Mouse (Mus musculus): ENCODE results near the gene Polm.
A peak's percentile ranks its signal among the peaks of the same experiment; 100 is the strongest.

Polm gene

GRCm38 (mm10) chr11:5837251-5838246 is at the start of gene Polm:
Gene Polm (minus strand): TSS chr11:5838016.
- peak; percentile 98 for DNase-seq (ENCODE audit: low read depth, low spot score)

- DNase-seq (ENCODE audit: low read depth, low spot score): peak; percentile 70
Measured at GRCm38 (mm10) chr11:5887250-5887649, 49.4 kb upstream of the Polm start.

- DNase-seq (ENCODE audit: low read depth, low spot score): peak; percentile 87
Measured at GRCm38 (mm10) chr11:5886187-5886586, 48.4 kb upstream of the Polm start.

GRCm38 (mm10) chr11:5882518-5882917 is 44.7 kb upstream of the Polm start:
- DNase-seq (ENCODE audit: low read depth, low spot score): no peak

- DNase-seq (ENCODE audit: low read depth, low spot score): peak; percentile 90
Measured at GRCm38 (mm10) chr11:5879905-5880304, 42.1 kb upstream of the Polm start.

- no peak for DNase-seq (ENCODE audit: low read depth, low spot score)
Measured at GRCm38 (mm10) chr11:5878661-5879060, 40.8 kb upstream of the Polm start.

GRCm38 (mm10) chr11:5877921-5878526 is 40.2 kb upstream of the Polm start, which contains the start of gene Pold2:
Gene Pold2 (minus strand): TSS chr11:5878292.
- DNase-seq (ENCODE audit: low read depth, low spot score): peak; percentile 100

- no peak for DNase-seq (ENCODE audit: low read depth, low spot score)
Measured at GRCm38 (mm10) chr11:5877421-5877820, 39.6 kb upstream of the Polm start.

GRCm38 (mm10) chr11:5873192-5873591 is 35.4 kb upstream of the Polm start:
- no peak for DNase-seq (ENCODE audit: low read depth, low spot score)

- DNase-seq (ENCODE audit: low read depth, low spot score): no peak
Measured at GRCm38 (mm10) chr11:5872707-5873106, 34.9 kb upstream of the Polm start.

GRCm38 (mm10) chr11:5870069-5870468 is 32.3 kb upstream of the Polm start:
- DNase-seq (ENCODE audit: low read depth, low spot score): no peak

GRCm38 (mm10) chr11:5869331-5869730 is 31.5 kb upstream of the Polm start:
- no peak for DNase-seq (ENCODE audit: low read depth, low spot score)

GRCm38 (mm10) chr11:5868324-5868723 is 30.5 kb upstream of the Polm start:
- no peak for DNase-seq (ENCODE audit: low read depth, low spot score)

GRCm38 (mm10) chr11:5867196-5867595 is 29.4 kb upstream of the Polm start:
- no peak for DNase-seq (ENCODE audit: low read depth, low spot score)

GRCm38 (mm10) chr11:5862394-5863105 is 24.7 kb upstream of the Polm start:
- no peak for DNase-seq (ENCODE audit: low read depth, low spot score)

GRCm38 (mm10) chr11:5861678-5862393 is 24.0 kb upstream of the Polm start, which contains the start of gene Aebp1:
Gene Aebp1 (plus strand): TSS chr11:5861947.
- DNase-seq (ENCODE audit: low read depth, low spot score): peak; percentile 59

- no peak for DNase-seq (ENCODE audit: low read depth, low spot score)
Measured at GRCm38 (mm10) chr11:5860639-5861038, 22.8 kb upstream of the Polm start.

- DNase-seq (ENCODE audit: low read depth, low spot score): no peak
Measured at GRCm38 (mm10) chr11:5859883-5860550, 22.2 kb upstream of the Polm start.

GRCm38 (mm10) chr11:5858723-5859122 is 20.9 kb upstream of the Polm start:
- DNase-seq (ENCODE audit: low read depth, low spot score): peak; percentile 80

- DNase-seq (ENCODE audit: low read depth, low spot score): no peak
Measured at GRCm38 (mm10) chr11:5856479-5857130, 18.8 kb upstream of the Polm start.
